Mouse (Mus musculus) T-cell, adult 66 days (primary cell): ENCODE results near the gene Tek. TPM values are rescaled to one million over a fixed set of nuclear protein-coding genes. Genes with fewer than 3 reads are reported as not detected.

Source experiments
- total RNA-seq, 2 experiments: library from RNA; stranded (reverse); gene quantifications; 3 replicates in 1 of 2; 4 replicates in 1 of 2; pipeline ENCODE4 v1.2.4; 2023

Tek gene
- total RNA-seq: under 1 TPM in 1 of 2 experiments, not detected in 1; 0.29 TPM

DNA sequence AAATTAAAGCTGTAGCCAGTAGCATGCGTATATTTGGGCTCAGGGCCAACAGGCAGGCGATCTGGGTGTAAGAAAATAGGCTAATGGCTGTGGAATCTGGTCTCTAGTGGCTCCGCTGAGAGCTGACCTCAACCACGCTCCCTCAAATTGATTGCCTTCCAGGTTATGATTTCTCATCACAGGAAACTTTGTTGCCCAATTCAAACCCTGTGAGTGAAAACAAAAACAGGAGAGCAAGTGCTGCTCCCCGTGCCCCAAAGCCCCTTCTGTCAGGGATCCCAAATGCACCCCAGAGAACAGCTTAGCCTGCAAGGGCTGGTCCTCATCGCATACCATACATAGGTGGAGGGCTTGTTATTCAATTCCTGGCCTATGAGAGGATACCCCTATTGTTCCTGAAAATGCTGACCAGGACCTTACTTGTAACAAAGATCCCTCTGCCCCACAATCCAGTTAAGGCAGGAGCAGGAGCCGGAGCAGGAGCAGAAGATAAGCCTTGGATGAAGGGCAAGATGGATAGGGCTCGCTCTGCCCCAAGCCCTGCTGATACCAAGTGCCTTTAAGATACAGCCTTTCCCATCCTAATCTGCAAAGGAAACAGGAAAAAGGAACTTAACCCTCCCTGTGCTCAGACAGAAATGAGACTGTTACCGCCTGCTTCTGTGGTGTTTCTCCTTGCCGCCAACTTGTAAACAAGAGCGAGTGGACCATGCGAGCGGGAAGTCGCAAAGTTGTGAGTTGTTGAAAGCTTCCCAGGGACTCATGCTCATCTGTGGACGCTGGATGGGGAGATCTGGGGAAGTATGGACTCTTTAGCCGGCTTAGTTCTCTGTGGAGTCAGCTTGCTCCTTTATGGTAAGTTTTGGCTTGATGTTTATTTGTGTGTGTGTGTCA lies at the start of gene Tek:
Gene Tek (plus strand): TSS at position 452 of the 894 bp plus-strand sequence.

Other genes starting within 250 kb of the Tek start
- gene Gm10306, start 182.7 kb upstream of the Tek start, total RNA-seq: not detected
- 10 to 100 TPM; 10.6 to 13.2 TPM for gene Caap1, start 182.5 kb upstream of the Tek start, total RNA-seq
- 10 to 100 TPM; 54.0 to 58.4 TPM for gene Plaa, start 136.0 kb upstream of the Tek start, total RNA-seq
- gene Ift74, start 124.8 kb upstream of the Tek start, total RNA-seq: 1 to 10 TPM; 3.3 to 3.5 TPM
- not detected for gene Lrrc19, start 89.1 kb upstream of the Tek start, total RNA-seq
- gene Eqtn, start 189.6 kb downstream of the Tek start, total RNA-seq: 1 to 10 TPM in 1 of 2 experiments, under 1 TPM in 1; 0.92 to 1.0 TPM
- 10 to 100 TPM; 64.1 to 67.5 TPM for gene Mysm1, start 239.8 kb downstream of the Tek start, total RNA-seq